Mouse (Mus musculus): ENCODE measurements at regions not wholly inside any gene's neighbourhood (a gene's known extent, or its start where the extent isn't known, plus 50 kb on each side); places are given as distances from the start of the nearest gene placed in this dataset.

DNA sequence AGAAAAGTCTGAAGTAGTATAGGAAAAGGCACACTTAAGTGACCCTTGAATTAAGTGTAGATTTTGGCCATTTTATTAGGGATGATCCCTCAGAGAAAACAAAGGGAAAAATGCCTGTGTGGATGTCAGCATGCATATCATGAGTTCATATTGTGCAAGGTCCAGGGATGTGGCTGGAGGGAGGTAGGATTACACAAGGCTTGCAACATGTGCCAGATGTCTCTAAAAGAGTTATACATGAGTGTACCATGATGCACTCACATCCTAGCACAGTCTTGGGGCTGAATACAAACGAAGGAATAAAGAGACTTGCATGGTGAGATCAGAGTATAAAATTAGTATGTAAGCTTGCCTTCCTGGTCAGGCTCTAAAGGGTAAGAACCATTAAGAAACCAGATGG is 233.7 kb upstream of the Ldb2 start:
- DNase-seq (ENCODE audit: low read depth, low spot score), result no peak

DNA sequence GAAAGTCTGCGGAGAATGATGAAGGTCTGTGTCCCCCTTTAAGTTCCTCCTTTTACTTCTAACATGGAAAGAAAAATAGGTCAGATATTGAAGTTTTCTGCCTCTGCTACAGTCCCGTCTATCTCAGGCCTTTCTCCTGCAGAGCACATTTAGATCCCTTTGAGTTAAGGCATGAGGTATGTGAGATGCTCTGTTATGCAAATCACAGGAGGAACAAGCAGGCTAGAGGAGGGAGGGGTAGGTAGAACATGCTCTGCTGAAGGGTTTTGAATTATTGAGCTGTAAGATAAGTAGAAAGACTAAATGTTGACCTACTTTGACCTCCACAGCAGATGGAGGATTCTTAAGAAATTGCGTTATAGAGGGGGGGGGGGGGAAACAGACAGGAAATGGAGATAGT is 228.4 kb upstream of the Ldb2 start:
- DNase-seq (ENCODE audit: low read depth, low spot score), result no peak

DNA sequence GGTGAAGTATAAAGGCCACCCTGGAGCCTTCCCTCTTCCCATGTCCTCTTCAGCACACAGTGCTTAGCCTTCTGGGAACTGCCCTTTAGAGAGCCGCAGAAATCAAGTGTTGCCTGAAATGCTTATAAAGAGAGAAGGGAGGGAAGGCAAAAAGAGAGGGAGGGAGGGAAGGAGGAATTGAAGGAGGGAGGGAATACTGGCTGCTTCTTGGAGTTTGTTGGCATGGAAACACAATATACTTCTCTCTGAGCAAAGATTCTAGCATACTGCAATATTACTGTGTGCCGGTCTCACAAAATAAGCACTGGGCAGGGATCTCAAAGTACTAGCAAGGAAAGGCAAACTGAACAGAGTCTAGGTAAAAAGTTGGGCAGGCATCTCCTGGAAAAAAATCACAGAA is 225.9 kb upstream of the Ldb2 start:
- DNase-seq (ENCODE audit: low read depth, low spot score), result no peak

DNA sequence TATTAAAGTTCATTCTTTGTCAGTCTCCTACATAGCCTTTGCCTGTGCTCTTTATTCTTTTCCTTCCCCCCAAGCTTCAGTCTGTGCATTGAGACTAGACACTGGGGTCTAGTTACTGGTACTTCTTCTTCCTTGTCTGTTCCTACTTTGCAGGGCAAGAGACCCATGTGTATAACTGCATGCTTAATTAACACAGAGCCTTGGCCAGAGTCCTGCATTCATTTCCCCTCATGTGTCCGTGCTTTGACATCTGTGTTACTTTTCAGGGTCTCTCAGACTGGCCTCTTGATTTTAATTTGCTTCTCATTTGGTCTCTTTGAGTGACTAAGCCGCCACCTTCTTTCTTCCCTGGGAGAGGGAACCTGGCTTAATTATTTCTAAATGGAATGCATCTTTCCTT is 208.4 kb upstream of the Ldb2 start:
- DNase-seq (ENCODE audit: low read depth, low spot score), result no peak

DNA sequence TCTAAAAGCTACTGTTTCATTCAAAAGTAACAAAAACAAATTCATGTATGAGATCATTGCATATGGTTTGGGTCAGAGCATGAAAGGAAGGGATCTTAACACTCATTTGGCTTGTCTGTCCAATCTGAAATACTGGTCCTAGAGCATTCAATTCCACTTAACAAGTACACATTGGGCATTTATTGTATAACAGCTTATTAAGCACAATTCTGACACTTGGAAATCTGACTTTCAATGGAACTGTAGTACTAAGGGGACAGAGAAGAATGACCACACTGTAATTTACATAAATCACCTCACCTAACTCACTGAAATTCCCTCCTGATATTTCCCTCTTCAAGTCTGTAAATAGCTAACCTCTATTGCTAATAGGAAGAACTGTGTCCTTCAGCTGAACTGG is 201.5 kb upstream of the Ldb2 start:
- DNase-seq (ENCODE audit: low read depth, low spot score), result no peak

DNA sequence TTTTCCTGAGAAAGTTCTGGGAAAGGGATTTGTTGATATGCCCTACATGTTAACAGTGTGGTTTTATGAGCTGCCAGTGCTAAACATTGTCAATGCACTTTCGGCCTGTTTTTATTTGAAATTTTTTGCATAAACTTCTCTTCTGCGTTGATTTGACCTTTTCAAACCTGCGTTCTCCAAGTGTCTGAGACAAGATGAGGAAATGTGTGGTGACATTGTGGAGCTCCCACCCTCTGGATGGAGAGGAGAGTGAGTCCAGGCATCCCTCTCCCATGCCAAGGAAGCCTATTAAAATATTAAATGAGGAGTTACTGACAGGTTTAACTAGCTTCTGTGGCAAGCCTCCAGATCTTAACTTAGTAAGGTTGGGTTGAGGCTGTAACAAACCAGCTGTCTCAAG is 199.6 kb upstream of the Ldb2 start:
- DNase-seq (ENCODE audit: low read depth, low spot score), result no peak

DNA sequence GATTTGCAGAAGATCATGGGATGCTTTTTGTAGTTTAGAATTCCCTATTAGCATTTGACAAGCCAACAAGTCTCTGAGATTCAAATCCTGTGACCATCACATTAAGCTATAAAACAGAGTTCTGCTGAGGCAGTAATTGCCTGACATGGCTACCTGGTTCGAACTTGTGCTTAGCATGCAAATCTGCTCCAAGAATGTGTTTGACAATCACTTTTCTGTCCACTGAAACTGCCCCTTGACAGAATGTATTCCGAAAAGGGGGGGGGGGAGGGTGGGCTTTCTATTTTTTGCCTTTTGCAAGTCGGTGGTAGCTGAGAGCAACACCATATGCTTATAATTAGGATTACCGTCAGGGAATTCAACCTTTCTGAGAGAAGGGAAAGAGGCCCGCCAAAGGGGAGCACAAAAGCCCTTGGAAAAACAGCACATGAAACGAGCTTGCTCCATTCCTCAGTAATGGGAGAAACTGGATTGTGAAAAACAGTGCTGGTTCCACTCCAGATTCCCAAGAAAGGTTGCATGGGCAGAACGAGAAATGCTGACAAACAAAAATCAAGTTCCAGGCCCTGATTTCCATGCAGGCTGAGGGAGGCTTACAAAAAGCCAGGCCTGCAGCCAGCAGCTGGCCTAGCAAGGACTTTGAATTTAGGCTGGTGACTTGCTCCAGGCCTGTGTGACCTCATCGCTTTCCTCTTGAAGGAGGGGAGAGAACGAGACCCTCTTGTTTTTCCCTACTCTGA is 176.1 kb upstream of the Ldb2 start:
- DNase-seq (ENCODE audit: low read depth, low spot score), result no peak

DNA sequence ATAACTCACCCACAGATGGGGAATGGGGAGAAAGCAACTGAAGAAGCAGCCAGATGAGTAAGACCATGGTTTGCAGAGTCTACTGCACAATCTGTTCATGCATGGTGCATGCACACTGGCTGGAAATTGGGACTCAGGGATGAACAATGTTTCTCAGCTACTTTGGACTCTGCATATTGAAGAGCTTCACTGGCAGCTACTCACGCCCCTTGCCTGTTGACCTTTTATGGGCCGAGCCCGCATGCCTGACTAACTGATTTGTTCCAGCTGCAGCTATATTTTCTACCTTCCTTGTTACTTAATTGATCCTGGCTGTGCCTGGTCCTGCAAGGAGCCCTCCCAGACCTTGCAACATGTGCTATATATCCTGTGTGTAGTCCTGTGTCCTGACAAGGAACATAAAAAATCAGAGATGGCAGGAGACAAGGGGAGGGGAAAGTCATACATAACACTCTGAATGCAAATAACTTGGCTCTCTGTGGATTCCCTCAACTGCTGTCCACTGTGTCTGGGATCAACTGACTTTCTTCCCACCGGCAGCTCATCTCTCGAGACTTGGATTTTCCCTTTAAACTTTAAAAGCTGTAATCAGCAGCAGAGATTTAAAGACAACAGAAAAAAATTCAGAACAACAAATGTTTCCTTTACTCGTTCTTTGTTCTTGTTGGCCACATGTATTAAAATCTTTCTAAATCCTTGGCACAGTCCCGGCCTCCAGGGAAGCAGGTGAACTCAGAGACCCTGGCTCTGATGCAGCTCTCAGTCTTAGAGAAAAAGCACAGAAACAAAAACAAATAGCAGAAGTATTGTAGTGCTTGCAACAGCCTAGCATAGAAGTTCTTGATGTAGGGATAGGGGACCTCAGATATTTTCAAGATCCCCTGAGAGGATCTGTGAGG is 143.8 kb upstream of the Ldb2 start:
- DNase-seq (ENCODE audit: low read depth, low spot score), result no peak

DNA sequence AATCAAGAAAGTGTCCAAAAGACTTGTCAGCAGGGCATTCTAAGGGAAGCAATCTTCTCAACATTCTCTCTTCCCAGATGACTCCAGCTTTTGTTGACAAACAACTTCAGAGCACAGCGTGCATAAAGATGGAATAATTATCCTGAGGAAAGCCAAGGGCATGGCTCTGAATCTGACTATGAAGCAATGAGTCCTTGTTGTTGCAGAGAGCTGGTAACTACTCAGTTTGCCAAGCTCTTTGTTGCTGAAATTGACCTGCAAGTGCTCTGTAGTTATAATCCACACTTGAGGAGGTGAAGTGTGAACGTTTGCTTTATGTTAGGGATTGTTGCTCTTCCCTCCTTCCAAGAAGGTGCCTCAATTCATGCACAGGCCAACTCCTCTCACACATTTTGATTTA is 143.1 kb upstream of the Ldb2 start:
- no peak for DNase-seq (ENCODE audit: low read depth, low spot score)

DNA sequence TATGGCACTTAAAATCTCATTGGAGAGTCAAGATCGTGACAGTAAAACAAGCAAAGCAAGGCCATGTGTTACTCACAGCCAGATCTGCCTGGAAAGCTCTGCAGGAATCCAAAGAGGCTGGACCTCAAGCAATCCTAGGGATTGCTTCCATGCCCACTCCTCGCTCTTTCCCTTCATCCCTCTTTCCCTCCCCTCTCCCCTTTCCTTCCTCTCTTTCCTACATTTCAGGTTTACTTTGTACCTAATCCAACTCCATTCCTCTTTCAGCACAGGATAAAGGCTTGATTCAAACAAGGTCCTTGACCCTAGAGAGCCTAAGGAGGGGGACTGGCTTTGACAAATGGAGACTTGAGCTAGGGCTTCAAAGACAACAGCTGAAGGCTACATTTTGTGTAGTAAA is 126.0 kb upstream of the Ldb2 start:
- DNase-seq (ENCODE audit: low read depth, low spot score), result no peak

DNA sequence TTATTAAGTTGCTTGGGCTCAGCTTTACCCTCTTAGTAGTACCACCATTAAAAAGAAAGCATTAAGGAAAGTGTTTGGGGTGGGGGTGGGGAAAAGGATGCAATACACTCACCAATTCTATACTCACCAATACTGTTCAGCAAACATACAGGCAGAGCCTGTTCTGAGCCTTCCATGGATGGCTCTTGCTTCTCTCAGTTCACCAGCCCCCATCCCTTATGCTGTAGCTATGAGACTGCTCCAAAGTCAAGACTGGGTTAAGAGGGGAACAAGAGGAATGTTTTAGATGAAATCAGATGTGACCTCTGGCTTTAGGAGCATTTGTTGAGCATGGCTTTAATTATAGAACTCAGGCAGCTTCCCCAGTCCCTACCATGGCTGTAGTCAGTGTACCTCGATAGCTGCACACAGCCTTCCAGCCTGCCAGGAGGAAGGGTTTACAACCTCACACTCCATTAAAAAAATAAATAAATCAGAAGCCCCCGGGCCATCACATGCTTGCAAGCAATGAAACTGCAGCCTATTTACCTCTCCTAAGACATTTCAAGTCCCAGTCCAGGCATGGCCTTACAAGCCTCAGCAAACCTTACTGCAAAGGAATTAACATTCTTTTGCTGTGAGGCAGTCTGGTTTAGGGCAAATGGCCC is 122.8 kb upstream of the Ldb2 start:
- DNase-seq (ENCODE audit: low read depth, low spot score), result no peak

DNA sequence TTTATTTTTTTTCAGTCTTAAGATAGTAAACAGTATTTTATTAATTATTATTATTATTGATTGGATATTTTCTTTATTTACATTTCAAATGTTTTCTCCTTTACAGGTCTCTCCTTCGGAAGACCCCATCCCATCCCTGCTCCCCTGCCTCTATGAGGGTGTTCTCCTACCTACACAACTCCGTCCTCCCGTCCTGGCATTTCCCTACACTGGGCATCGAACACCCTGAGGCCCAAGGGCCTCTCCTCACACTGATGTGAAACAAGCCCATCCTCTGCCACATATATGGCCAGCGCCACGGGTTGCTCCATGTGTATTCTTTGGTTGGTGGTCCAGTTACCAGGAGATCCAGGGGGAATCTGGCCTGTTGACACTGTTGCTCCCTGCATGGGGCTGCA is 118.3 kb upstream of the Ldb2 start:
- no peak for DNase-seq (ENCODE audit: low read depth, low spot score)

DNA sequence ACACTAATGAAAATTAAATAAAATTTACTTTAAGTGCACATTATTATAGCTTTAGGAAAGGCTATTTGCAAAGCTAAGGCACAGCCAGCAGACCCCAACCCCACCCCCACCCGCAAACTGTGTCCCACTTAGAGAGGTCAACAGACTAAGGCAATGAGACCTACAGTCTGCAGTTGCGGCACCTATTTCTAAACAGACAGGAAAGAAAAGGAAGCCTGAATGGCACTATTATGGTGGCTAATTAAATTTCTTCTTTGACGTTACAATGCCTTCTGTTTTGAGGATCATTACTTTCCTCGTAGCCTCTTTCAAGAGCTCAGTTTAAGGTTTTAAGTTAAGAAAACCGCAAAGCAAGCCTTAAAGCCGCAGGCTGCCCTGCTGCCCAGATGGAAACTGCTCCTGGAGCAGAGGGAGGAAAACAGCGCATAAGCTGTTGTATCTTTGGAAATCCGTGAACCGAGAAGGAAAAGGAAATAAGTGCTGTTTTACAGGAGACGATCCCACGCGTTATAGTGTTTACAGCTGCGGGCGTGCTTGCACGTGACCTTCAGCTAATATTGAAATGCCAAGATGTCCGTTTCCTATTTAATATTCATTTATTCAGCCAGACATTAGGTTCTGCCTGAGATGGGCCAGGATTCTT is 117.8 kb upstream of the Ldb2 start:
- no peak for DNase-seq (ENCODE audit: low read depth, low spot score)

DNA sequence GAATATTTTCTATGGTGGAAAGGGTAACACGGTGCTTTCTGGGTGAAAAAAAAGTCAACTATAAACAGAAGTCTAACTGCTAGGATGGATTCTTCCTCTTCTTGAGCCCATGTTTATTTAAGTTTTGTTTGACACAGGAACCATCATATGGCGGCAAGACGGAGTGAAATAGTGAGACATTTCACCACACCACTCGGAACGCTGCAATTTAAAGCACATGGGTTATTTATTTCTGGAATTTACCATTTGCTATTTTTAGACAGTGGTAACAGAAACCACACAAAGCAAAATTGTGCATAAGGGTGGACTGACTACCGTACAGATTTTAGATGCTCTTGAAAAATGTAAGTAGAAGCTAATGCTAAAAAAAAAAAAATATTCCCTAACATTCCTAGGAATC is 103.1 kb upstream of the Ldb2 start:
- no peak for DNase-seq (ENCODE audit: low read depth, low spot score)

DNA sequence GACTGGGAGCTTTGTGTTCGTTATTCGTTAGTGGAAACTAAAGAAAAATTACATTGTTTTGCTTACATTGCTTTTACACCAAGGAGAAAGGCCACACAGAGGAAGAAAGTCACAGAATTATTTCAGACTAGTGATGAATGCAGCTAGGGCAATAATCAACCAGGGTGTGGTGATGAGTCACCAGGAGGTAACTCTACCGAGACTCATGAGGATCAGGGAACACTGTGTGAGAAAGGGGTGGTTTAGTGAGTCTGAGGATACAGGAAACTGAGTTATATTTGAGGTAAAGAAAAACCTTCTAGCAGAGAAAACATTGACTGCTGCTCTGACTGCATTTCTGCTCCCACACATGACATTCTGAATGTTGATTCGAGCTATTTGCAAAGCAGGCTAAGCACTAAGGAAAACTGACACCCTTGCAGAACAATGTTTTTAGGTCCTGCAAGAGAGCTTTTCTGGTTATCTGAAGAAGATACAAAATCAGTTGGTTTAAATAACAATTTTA is 87.1 kb upstream of the Ldb2 start:
- no peak for DNase-seq (ENCODE audit: low read depth, low spot score)

DNA sequence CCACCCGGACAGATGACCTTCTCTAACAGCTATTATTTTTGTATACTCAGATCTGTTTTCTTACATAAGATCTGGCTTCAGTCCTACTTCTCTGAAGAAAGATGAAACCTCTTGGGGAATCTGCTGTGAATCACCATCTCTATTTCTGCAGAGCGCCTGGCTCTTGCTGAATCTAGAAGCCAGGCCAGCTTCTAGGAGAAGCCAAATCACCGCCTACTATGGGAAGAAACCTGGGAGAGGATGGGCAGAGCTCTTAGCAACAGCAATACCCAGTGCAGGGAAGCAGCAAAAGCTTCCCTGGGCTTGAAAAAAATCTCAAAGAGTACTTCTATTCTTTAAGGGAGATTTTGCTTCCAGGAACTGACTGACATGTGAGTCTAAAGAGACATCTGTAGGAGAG is 77.5 kb upstream of the Ldb2 start:
- DNase-seq (ENCODE audit: low read depth, low spot score), result no peak

DNA sequence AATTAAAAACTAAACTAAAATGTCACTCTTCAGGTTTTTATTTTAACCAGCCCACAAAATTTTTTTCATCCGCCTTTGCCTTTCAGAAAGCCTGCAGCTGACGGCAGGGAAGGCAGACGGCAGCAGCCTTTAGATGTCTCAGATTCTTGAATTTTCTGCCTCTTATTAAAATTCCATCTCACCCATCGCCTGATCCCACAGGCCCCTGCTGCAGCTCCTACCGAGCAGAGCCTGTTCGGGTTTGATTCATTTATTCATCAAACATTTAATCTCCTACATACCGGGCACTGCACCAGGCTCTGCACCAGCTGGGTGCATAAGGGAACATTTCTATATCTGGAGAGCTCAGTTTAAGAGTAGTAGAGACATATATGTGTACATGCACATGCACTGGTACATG is 72.8 kb upstream of the Ldb2 start:
- no peak for DNase-seq (ENCODE audit: low read depth, low spot score)

DNA sequence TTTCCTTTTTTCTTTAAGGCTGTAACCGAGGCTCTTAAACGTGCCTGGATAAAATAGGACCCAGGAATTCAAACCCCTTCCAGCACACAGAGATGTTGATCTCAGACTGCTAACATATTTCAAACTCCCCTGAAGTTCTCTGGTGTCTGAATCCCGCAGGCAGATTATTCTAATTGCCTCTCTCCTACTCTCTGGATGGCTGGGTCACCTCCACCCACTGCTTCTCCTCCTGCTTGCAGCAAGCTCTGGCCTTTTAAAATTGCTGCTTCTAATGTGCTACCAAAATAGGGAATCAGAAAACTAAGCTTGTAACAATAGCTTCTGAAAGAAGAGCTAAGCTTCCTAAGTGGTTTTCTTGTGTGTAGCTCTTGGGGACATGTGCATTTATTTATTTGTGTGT is 64.4 kb upstream of the Ldb2 start:
- DNase-seq (ENCODE audit: low read depth, low spot score), result no peak

DNA sequence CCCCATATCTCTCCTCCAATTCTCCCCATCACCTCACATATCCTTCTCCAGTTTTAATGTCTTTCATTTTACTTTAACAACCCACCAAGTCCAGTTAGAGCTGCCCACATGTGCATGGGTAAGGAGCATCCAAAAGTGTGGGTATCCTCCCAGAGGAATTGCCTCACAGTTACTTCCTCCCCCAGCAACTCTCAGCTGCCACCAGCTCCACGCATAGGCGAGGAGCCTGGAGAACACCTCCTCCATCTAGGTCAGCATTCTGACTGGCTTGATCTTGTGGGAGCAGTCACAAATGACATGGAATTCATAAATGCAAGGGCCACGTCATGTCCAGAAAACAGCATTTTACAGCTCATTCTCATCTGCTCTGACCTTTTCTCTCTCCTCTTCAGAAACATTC is 63.9 kb upstream of the Ldb2 start:
- no peak for DNase-seq (ENCODE audit: low read depth, low spot score)

DNA sequence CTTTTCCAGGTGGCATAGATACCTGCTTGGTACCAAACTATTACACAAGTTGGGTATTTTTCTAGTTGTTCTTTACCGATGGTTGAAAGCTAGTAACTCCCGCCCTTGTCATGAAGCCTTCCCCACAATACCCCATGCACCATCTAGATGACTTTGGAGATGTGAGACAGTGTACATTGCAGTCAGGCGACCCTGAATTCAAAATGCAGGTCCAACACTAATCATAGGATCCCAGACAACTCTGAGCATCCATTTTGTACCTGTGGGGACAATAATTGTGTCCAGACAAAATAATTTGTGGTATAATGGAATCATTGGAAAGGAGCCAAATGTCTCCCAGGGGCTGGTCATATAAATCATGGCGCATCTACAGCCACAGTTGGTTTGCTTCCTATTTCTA is 54.7 kb upstream of the Ldb2 start:
- no peak for DNase-seq (ENCODE audit: low read depth, low spot score)
